Mouse (Mus musculus) hindbrain, embryonic 11.5 days (tissue): Measurements from ENCODE around the gene Ccnd2. TPM values are rescaled to one million over a fixed set of nuclear protein-coding genes. Genes with fewer than 3 reads are reported as not detected.

Experiments
- ATAC-seq: fragments of 200-750 bp; cut with Nextera tagmentation; 2 replicates; pipeline ENCODE4 v1.8.0; 2017; ENCODE audit warnings: mild to moderate bottlenecking, moderate TSS enrichment, moderate library complexity; ENCODE audit not compliant: low FRiP score
- DNase-seq: peaks from one replicate; pipeline ENCODE4 v3.0.0-alpha.2; 2015; ENCODE audit warnings: low spot score
- H3K27ac ChIP-seq: fragments of 300-500 bp; sonication (generic); 2 replicates; pipeline ENCODE4 v1.5.1; 2014; ENCODE audit warnings: mild to moderate bottlenecking, low read depth, low read length
- H3K27me3 ChIP-seq: fragments of 300-500 bp; sonication (generic); 2 replicates; pipeline ENCODE4 v1.6.1; 2014; ENCODE audit warnings: mild to moderate bottlenecking, low read length, moderate library complexity, mixed read lengths; ENCODE audit not compliant: control insufficient read depth, insufficient read depth
- H3K36me3 ChIP-seq: fragments of 300-500 bp; sonication (generic); 2 replicates; pipeline ENCODE4 v1.6.1; 2014; ENCODE audit warnings: mild to moderate bottlenecking, low read length, moderate library complexity, mixed read lengths; ENCODE audit not compliant: control insufficient read depth, insufficient read depth
- H3K4me1 ChIP-seq: fragments of 300-500 bp; sonication (generic); replicated peaks from 2 replicates; pipeline ENCODE4 v1.6.1; 2014; ENCODE audit warnings: low read length, mixed read lengths; ENCODE audit not compliant: control insufficient read depth, insufficient read depth
- H3K4me2 ChIP-seq: fragments of 300-500 bp; sonication (generic); replicated peaks from 2 replicates; pipeline ENCODE4 v1.6.1; 2014; ENCODE audit warnings: mild to moderate bottlenecking, low read depth, low read length
- H3K4me3 ChIP-seq: fragments of 300-500 bp; sonication (generic); 2 replicates; pipeline ENCODE4 v1.5.1; 2014; ENCODE audit warnings: low read depth, low read length
- H3K9ac ChIP-seq: fragments of 300-500 bp; sonication (generic); 2 replicates; pipeline ENCODE4 v1.6.1; 2014; ENCODE audit warnings: low read depth, low read length
- H3K9me3 ChIP-seq: fragments of 300-500 bp; sonication (generic); 2 replicates; pipeline ENCODE4 v1.6.1; 2016; ENCODE audit warnings: low read length; ENCODE audit not compliant: control insufficient read depth
- WGBS: fragments of 180-500 bp; shearing (Covaris S2); extraction: QIAGEN DNeasy Blood & Tissue Kit; methylation state at CpG from one replicate; pipeline ENCODE4 v1.1.7; 2014; 5-methylcytosine and 5-hydroxymethylcytosine counted together
- polyA plus RNA-seq: library from polyadenylated mRNA; unstranded; fragments of >200 nt; fragmentation: Nextera tagmentation; extraction: Ambion mirVana; gene quantifications from 2 replicates; pipeline ENCODE4 v1.2.1, GENCODE M21; 2014

Gene Ccnd2
- polyA plus RNA-seq, 1 experiment from 2014 or later = 1,300 TPM

GRCm38 (mm10) chr6:127106726-127107125 lies 45.3 kb downstream of the Ccnd2 start:
- Histone ChIP-seq H3K27ac (no peak overlapping the region), H3K4me1 (peaks cover 7% of the 10 kb centered on the region; the same call in 1 of the 2 replicates), H3K9me3 (no peaks in the 10 kb centered on the region), H3K4me3 (no peak overlapping the region), H3K4me2 (no peak overlapping the region), H3K27me3 (no peaks in the 10 kb centered on the region), H3K36me3 (no peaks in the 10 kb centered on the region), H3K9ac (no peak overlapping the region)
- DNase-seq = no peak
- WGBS = 44% methylated on average over 5 of the region's 5 CpGs
- no peak for ATAC-seq

- Histone ChIP-seq H3K4me2 (no peak overlapping the region), H3K36me3 (no peaks in the 10 kb centered on the region), H3K4me1 (peaks cover 7% of the 10 kb centered on the region; the same call in 1 of the 2 replicates), H3K9me3 (no peaks in the 10 kb centered on the region), H3K9ac (no peak overlapping the region), H3K27ac (no peak overlapping the region), H3K27me3 (no peaks in the 10 kb centered on the region), H3K4me3 (no peak overlapping the region)
- no peak for ATAC-seq
- no peak for DNase-seq
- WGBS = 90% methylated on average over 5 of the region's 5 CpGs
Measured at GRCm38 (mm10) chr6:127106189-127106588, 45.8 kb downstream of the Ccnd2 start.

- Histone ChIP-seq H3K36me3 (no peaks in the 10 kb centered on the region), H3K27ac (no peak overlapping the region), H3K9me3 (no peaks in the 10 kb centered on the region), H3K27me3 (no peaks in the 10 kb centered on the region), H3K4me2 (no peak overlapping the region), H3K4me3 (no peak overlapping the region), H3K9ac (no peak overlapping the region), H3K4me1 (peaks cover 7% of the 10 kb centered on the region; the same call in 1 of the 2 replicates)
- no peak for ATAC-seq
- 61% methylated on average over 6 of the region's 6 CpGs for WGBS
- peak; percentile 72 for DNase-seq
Measured at GRCm38 (mm10) chr6:127105107-127105506, 46.9 kb downstream of the Ccnd2 start.

GRCm38 (mm10) chr6:127104396-127105029 lies 47.5 kb downstream of the Ccnd2 start:
- Histone ChIP-seq H3K4me3 (no peak overlapping the region), H3K4me2 (no peak overlapping the region), H3K36me3 (no peaks in the 10 kb centered on the region), H3K27ac (no peak overlapping the region), H3K27me3 (no peaks in the 10 kb centered on the region), H3K9me3 (no peaks in the 10 kb centered on the region), H3K9ac (no peak overlapping the region), H3K4me1 (peaks cover 7% of the 10 kb centered on the region; the same call in 1 of the 2 replicates)
- 92% methylated on average over 7 of the region's 7 CpGs for WGBS
- DNase-seq = no peak
- ATAC-seq = no peak

GRCm38 (mm10) chr6:127103506-127104275 lies 48.3 kb downstream of the Ccnd2 start:
- DNase-seq = no peak
- 93% methylated on average over 6 of the region's 6 CpGs for WGBS
- Histone ChIP-seq H3K27me3 (no peaks in the 10 kb centered on the region), H3K27ac (no peak overlapping the region), H3K4me1 (peaks cover 6% of the 10 kb centered on the region; the same call in 1 of the 2 replicates), H3K9ac (no peak overlapping the region), H3K4me3 (no peak overlapping the region), H3K36me3 (no peaks in the 10 kb centered on the region), H3K4me2 (no peak overlapping the region), H3K9me3 (no peaks in the 10 kb centered on the region)
- ATAC-seq = no peak

GRCm38 (mm10) chr6:127094565-127094964 lies 57.4 kb downstream of the Ccnd2 start:
- ATAC-seq = no peak
- no peak overlapping the region for H3K27ac ChIP-seq
- H3K4me2 ChIP-seq = no peak overlapping the region
- no peak overlapping the region for H3K4me3 ChIP-seq
- DNase-seq = peak; percentile 21
- H3K4me1 ChIP-seq = no peaks in the 10 kb centered on the region
- peaks cover 2% of the 10 kb centered on the region; the same call in 1 of the 2 replicates for H3K36me3 ChIP-seq
- 60% methylated on average over 7 of the region's 7 CpGs for WGBS
- H3K27me3 ChIP-seq = no peaks in the 10 kb centered on the region
- no peaks in the 10 kb centered on the region for H3K9me3 ChIP-seq
- H3K9ac ChIP-seq = no peak overlapping the region

- Histone ChIP-seq H3K4me2 (no peak overlapping the region), H3K4me1 (no peaks in the 10 kb centered on the region), H3K36me3 (peaks cover 5% of the 10 kb centered on the region; the same call in 1 of the 2 replicates), H3K9me3 (no peaks in the 10 kb centered on the region), H3K27me3 (no peaks in the 10 kb centered on the region; the same call in 1 of the 2 replicates), H3K4me3 (no peak overlapping the region), H3K9ac (no peak overlapping the region), H3K27ac (no peak overlapping the region)
- DNase-seq (no peak), ATAC-seq (no peak)
- WGBS = 66% methylated on average over 4 of the region's 4 CpGs
Measured at GRCm38 (mm10) chr6:127086739-127087138, 65.3 kb downstream of the Ccnd2 start.

- peaks cover 9% of the 10 kb centered on the region; the same call in 1 of the 2 replicates for H3K27me3 ChIP-seq
Measured at GRCm38 (mm10) chr6:127081820-127082219, 70.2 kb downstream of the Ccnd2 start.

More at GRCm38 (mm10) chr6:127081820-127082219, 70.2 kb downstream of the Ccnd2 start:
- Histone ChIP-seq H3K9me3 (no peaks in the 10 kb centered on the region), H3K9ac (no peak overlapping the region), H3K27ac (no peak overlapping the region), H3K4me3 (no peak overlapping the region), H3K36me3 (no peaks in the 10 kb centered on the region), H3K4me2 (no peak overlapping the region), H3K4me1 (no peaks in the 10 kb centered on the region)
- DNase-seq (no peak), ATAC-seq (no peak)
- WGBS = 67% methylated on average over 6 of the region's 6 CpGs
